Mouse (Mus musculus) kidney, adult 2 months (tissue): ENCODE data around the gene Matk.

Experiments used
- CTCF ChIP-seq: fragments of 200-500 bp; conservative IDR thresholded peaks from 2 replicates; pipeline ENCODE4 v1.5.1; 2011; ENCODE audit warnings: low read depth, mild to moderate bottlenecking, control low read depth, low read length, moderate library complexity, mixed read lengths; ENCODE audit not compliant: insufficient read depth, insufficient read length
- POLR2A ChIP-seq: fragments of 200-500 bp; IDR thresholded peaks from one replicate; pipeline ENCODE4 v1.6.1; 2011; ENCODE audit warnings: low read depth, low read length, control low read depth

GRCm38 (mm10) chr10:81244595-81244994 lies 8.1 kb upstream of the Matk start:
- peak; percentile 87 for TF ChIP-seq CTCF
- TF ChIP-seq POLR2A, result no peak
